Mouse (Mus musculus): Measurements from ENCODE around the gene Nrd1. TPM values are rescaled to one million over a fixed set of nuclear protein-coding genes. Genes with fewer than 3 reads are reported as not detected.

Nrd1 gene
- polyA plus RNA-seq (2012; fragmentation: generic; extraction: Trizol): 10 to 100 TPM in 1 of 2 experiments, 1 to 10 TPM in 1; 5.9 to 35.4 TPM

GRCm38 (mm10) chr4:108999999-109000950, at the start of gene Nrd1:
TSS of gene Nrd1 (plus strand) at chr4:109000655.

Other genes with a start within 250 kb of the Nrd1 start
- 1 to 10 TPM in 1 of 2 experiments, under 1 TPM in 1; 0.50 to 7.1 TPM for gene Zfyve9, start 219.9 kb upstream of the Nrd1 start, polyA plus RNA-seq (2012; fragmentation: generic; extraction: Trizol)
- gene Btf3l4, start 167.0 kb upstream of the Nrd1 start, polyA plus RNA-seq (2012; fragmentation: generic; extraction: Trizol): 10 to 100 TPM in 1 of 2 experiments, 1 to 10 TPM in 1; 5.4 to 34.6 TPM
- 100 to 1,000 TPM in 1 of 2 experiments, 10 to 100 TPM in 1; 18.8 to 108 TPM for gene Txndc12, start 166.1 kb upstream of the Nrd1 start, polyA plus RNA-seq (2012; fragmentation: generic; extraction: Trizol)
- 10 to 100 TPM; 14.7 to 20.0 TPM for gene Kti12, start 152.9 kb upstream of the Nrd1 start, polyA plus RNA-seq (2012; fragmentation: generic; extraction: Trizol)
- gene A730015C16Rik, start 152.0 kb upstream of the Nrd1 start, polyA plus RNA-seq (2012; fragmentation: generic; extraction: Trizol): under 1 TPM; 0.05 to 0.15 TPM
- gene Rab3b, start 121.6 kb upstream of the Nrd1 start, polyA plus RNA-seq (2012; fragmentation: generic; extraction: Trizol): under 1 TPM in 1 of 2 experiments, not detected in 1; 0.13 TPM
- gene Osbpl9, start 201.6 kb downstream of the Nrd1 start, polyA plus RNA-seq (2012; fragmentation: generic; extraction: Trizol): 10 to 100 TPM in 1 of 2 experiments, 1 to 10 TPM in 1; 4.2 to 34.7 TPM
- under 1 TPM; 0.04 to 0.47 TPM for gene Calr4, start 233.8 kb downstream of the Nrd1 start, polyA plus RNA-seq (2012; fragmentation: generic; extraction: Trizol)

Measured in C3H10T1/2 (cell line).